Mouse (Mus musculus): ENCODE measurements at regions not wholly inside any gene's neighbourhood (a gene's known extent, or its start where the extent isn't known, plus 50 kb on each side); places are given as distances from the start of the nearest gene placed in this dataset.

GRCm38 (mm10) chr10:118683356-118683755 lies 186.7 kb downstream of the Dyrk2 start:
- no peak for TF ChIP-seq CTCF (IDR thresholded peaks at IDR 0.05; ENCODE audit: low read depth)
- TF ChIP-seq EP300 (IDR thresholded peaks at IDR 0.05; ENCODE audit: low read depth) = no peak

Measured in liver, embryonic 14.5 days (tissue).